Comparison of ENCODE assay signal across 16 mouse cellular contexts in the genomic region with DNA sequence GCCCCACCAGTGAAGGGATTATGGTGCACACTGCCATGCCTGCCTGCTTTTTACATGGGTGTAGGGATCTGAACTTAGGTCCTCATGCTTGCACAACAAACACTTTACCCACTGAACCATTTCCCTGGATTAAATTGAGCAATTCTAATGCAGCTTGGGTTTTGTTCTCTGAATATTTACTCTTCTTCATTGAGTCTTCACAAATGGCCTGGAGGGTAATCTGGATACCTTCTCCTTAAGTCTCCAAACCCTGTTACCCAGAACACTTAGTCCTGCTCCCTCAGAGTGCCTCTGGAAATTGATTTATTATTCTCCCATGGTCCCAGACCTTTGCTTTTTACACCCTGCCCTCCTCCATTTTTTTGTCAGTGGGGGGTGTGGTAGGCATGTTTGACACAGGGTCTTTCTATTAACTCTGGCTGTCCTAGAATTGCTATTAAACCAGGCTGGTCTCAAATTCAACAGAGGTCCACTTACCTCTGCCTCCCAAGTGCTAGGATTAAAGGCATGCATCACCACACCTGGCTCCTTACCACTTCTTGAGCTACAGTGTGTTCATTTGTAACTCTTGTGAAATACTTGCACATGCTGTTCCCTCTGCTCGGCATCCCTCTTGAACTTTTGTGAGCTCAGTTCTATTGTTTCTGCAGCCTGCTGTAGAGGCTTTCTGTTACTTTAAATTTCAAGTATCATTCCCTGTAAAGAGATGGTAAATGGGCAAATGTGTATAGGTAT.
DNase-seq lines count a peak whose midpoint lies in the region; ATAC-seq and TF ChIP-seq lines count a peak whose summit lies in the region.
"Had no signal": no experiment of that assay in that cellular context is flagged by ENCODE, and none has a peak within 500 bp of the region (broad histone marks: within the 10 kb centered on the region; RNA-seq: fewer than 3 reads in every experiment).

No protein-coding gene starts in this region.

- no peak overlapping the region for H3K4me3 ChIP-seq in lung, embryonic 16.5 days (ENCODE audit: low read length)
- no peak overlapping the region for H3K4me3 ChIP-seq in kidney, adult 2 months (ENCODE audit: insufficient read depth, low read depth, low read length)
- H3K4me3 ChIP-seq: embryonic facial prominence, embryonic 10.5 days; erythroblast, embryonic 14.5 days; forebrain, embryonic 15.5 days; heart, embryonic 13.5 days; hindbrain, embryonic 15.5 days had no signal

- H3K27ac ChIP-seq in lung, embryonic 16.5 days (ENCODE audit: low read length): peak overlapping the region; percentile 36
- no peak overlapping the region for H3K27ac ChIP-seq in kidney, adult 2 months (ENCODE audit: insufficient read depth, low read depth, low read length)
- H3K27ac ChIP-seq: embryonic facial prominence, embryonic 10.5 days; forebrain, embryonic 15.5 days; heart, embryonic 13.5 days; hindbrain, embryonic 15.5 days had no signal

- TF ChIP-seq POLR2A in kidney, adult 2 months (IDR thresholded peaks at IDR 0.05; ENCODE audit: low read depth, low read length): no peak

- H3K27me3 ChIP-seq in lung, embryonic 16.5 days (ENCODE audit: control insufficient read depth, insufficient read depth, low read depth, low read length): no peaks in the 10 kb centered on the region
- no peaks in the 10 kb centered on the region for H3K27me3 ChIP-seq in kidney, adult 2 months (replicated peaks; ENCODE audit: control insufficient read depth, insufficient read depth, low read length)
- H3K27me3 ChIP-seq: forebrain, embryonic 15.5 days; heart, embryonic 13.5 days; hindbrain, embryonic 15.5 days had no signal

- WGBS in lung, embryonic 16.5 days: 70% methylated on average over 1 of the region's 1 CpGs
- 78% methylated on average over 1 of the region's 1 CpGs for WGBS in kidney, adult 2 months

- no peaks in the 10 kb centered on the region for H3K36me3 ChIP-seq in lung, embryonic 16.5 days (ENCODE audit: control insufficient read depth, insufficient read depth, low read length)
- no peaks in the 10 kb centered on the region for H3K36me3 ChIP-seq in kidney, adult 2 months (ENCODE audit: control insufficient read depth, insufficient read depth, low read length)
- H3K36me3 ChIP-seq: embryonic facial prominence, embryonic 10.5 days; forebrain, embryonic 15.5 days; heart, embryonic 13.5 days; hindbrain, embryonic 15.5 days had no signal

- no peak overlapping the region for H3K9ac ChIP-seq in lung, embryonic 16.5 days (ENCODE audit: low read length)
- H3K9ac ChIP-seq: forebrain, embryonic 15.5 days; heart, embryonic 13.5 days; hindbrain, embryonic 15.5 days had no signal

- TF ChIP-seq CTCF in kidney, adult 2 months (conservative IDR thresholded peaks at IDR 0.05; ENCODE audit: insufficient read depth, insufficient read length, low read depth, low read length): no peak

- DNase-seq in lung, adult 18-20 months: peak; percentile 74 to 80
- DNase-seq in lung, postnatal 14 days: no peak
- peak; percentile 94 for DNase-seq in fat pad, adult 2 months (ENCODE audit: extremely low read depth, low read depth, low spot score)
- peak; percentile 82 for DNase-seq in lung, postnatal 36 days
- DNase-seq in kidney, adult 2 months: no peak
- no peak for DNase-seq in testis, postnatal 14 days (ENCODE audit: low spot score)
- DNase-seq: adrenal gland, adult 8-10 months; adrenal gland, postnatal 36 days; cerebellum, postnatal 10 days; heart, postnatal 36 days had no signal

- H3K9me3 ChIP-seq in lung, embryonic 16.5 days (ENCODE audit: control insufficient read depth, low read length): no peaks in the 10 kb centered on the region
- H3K9me3 ChIP-seq: embryonic facial prominence, embryonic 10.5 days; forebrain, embryonic 15.5 days; heart, embryonic 13.5 days; hindbrain, embryonic 15.5 days had no signal

- no peak overlapping the region for H3K4me2 ChIP-seq in lung, embryonic 16.5 days (ENCODE audit: low read depth, low read length)
- H3K4me2 ChIP-seq: forebrain, embryonic 15.5 days; heart, embryonic 13.5 days; hindbrain, embryonic 15.5 days had no signal

- H3K4me1 ChIP-seq in lung, embryonic 16.5 days (replicated peaks; ENCODE audit: control insufficient read depth, insufficient read depth, low read length): peaks cover 3% of the 10 kb centered on the region; the same call in 1 of the 2 replicates
- H3K4me1 ChIP-seq in kidney, adult 2 months (ENCODE audit: control insufficient read depth, insufficient read depth, low read length): no peaks in the 10 kb centered on the region; the same call in 1 of the 2 replicates
- H3K4me1 ChIP-seq: embryonic facial prominence, embryonic 10.5 days; forebrain, embryonic 15.5 days; hindbrain, embryonic 15.5 days had no signal

- ATAC-seq in lung, embryonic 16.5 days (ENCODE audit: low read depth): peak; percentile 79
- ATAC-seq: forebrain, embryonic 15.5 days had no signal

Comparison
In these comparisons a context has a peak if more than half of its experiments do, and no peak if none do; other contexts are left out.
1. DNase-seq: peak in lung, adult 18-20 months (2 of 2), fat pad, adult 2 months (single experiment) and lung, postnatal 36 days (single experiment); none in lung, postnatal 14 days (single experiment), kidney, adult 2 months (single experiment) and testis, postnatal 14 days (single experiment).